Mouse (Mus musculus): Measurements from ENCODE around the gene Nme9.
A peak's percentile ranks its signal among the peaks of the same experiment; 100 is the strongest.

The Nme9 gene

DNA sequence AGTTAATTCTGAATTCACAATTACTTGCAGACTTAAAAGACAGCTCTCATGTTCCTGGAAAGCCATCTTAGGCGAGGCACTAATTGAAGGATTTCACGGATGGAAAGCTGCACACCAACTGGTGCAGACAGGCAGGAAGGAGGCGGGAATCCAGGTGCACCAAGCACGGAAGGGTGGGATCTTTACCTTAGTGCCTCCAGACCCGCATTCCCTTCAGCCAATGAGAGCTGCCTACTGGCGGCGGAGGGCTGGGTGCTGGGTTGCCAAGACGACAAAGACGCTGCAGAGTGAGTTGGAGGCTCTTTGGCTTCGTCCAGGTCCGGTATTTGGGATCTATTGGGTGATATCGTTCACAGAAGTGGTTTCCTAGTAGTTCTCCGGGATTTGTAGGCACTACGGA is at the start of gene Nme9:
TSS of gene Nme9 (plus strand) at position 315 of the 400 bp plus-strand sequence.
- DNase-seq (ENCODE audit: low read depth, low spot score), result no peak

DNA sequence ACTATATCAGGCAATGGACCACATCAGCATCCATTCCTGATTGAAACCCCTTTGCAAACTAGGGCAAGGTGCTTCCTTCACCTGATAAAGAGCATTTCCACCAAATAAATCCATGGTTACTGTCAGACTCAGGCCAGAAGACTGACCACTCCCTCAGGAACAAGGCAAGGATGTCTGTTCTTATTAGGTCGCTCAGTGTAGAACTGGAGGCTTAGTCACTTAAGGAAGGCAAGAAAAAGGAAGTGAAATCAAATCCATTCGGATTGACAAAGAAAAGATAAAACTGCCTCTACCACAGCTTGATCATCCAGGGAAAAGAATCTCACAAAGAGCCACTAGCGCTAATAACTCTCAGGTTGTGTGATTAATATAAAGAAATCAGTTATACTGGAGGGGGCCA is 42.0 kb upstream of the Nme9 start:
- DNase-seq (ENCODE audit: low read depth, low spot score), result no peak

DNA sequence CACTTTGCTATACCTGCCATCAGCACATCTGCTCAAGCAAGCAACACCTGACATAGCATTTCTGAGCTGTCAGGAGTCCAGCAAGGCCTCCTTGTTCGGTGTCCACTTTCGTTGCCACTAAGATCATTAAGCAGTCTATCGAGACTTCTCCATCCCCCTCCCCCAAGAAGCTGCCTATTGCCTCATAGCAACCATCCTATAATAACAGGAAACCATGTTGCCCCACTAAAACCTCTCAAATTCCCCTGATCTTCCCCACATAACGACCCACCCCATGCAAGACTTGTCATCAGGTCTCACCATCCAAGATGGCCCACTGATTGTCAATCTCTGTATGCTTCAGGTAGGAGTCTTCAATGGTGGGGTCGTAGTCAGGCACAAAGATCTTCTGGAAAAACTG is 40.2 kb upstream of the Nme9 start:
- no peak for DNase-seq (ENCODE audit: low read depth, low spot score)

DNA sequence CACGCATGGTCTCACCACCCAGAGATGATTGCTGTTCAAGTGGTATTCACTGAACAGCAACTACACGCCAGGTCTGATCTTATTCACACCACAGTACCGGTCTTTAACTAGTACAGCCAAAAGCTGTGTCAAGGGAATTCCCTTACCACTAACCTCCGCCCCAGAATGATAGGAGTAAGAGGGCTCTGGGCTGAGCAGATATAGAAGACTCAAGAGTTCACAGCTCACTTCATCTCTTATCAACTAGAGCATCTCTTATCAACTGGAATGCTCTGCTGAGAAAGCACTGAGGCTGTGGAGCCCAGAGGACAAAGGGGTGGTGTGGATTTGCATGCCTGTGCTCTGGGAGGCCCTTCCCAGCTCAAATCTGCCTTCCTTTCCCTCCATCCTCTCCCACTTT is 39.5 kb upstream of the Nme9 start:
- DNase-seq (ENCODE audit: low read depth, low spot score), result no peak

DNA sequence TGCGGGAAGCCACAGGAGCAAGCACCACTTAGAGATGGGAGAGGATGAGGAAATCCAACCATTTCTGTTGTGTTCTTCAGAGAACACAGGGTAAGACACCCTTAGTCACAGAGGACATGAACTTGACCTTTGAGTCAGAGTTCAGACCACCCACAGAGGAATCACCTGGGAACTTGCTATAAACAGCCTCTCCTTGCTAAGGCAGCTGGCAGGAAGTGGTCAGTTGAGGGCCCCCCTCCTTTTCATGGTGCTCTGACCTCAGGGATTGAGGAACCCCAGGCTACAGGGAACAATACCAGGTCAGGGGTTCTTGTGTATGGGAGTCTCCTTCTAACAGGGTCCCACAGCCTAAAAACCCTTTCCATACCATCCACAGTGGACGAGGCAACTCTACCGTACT is 34.5 kb upstream of the Nme9 start:
- DNase-seq (ENCODE audit: low read depth, low spot score), result peak; percentile 33

DNA sequence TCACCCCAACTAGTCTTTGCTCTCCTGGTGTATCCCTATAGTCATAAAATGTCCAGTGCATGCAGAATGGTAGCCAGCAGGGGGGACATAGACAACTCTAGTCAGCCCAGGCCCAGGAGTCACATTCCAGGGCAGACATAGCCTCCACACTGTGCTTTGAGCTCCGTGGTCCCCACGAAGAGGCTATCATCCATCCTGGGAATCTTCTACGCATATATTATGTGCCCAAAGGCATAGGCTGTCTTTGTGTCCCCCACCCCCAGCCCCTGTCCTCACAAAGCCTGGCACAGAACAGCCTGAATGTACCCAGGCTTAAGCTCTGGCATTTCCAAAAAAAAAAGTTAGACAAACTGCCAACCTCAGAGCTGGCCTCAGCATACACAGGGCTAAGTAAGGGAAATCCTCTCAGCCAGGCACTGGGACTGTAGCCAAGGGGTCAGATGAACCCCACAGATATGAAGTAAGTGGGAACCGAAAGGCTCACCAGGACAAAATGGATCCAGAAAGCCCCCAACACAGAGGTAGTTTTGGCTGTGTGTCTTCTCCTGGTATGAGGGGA is 33.9 kb upstream of the Nme9 start:
- DNase-seq (ENCODE audit: low read depth, low spot score), result peak; percentile 31

DNA sequence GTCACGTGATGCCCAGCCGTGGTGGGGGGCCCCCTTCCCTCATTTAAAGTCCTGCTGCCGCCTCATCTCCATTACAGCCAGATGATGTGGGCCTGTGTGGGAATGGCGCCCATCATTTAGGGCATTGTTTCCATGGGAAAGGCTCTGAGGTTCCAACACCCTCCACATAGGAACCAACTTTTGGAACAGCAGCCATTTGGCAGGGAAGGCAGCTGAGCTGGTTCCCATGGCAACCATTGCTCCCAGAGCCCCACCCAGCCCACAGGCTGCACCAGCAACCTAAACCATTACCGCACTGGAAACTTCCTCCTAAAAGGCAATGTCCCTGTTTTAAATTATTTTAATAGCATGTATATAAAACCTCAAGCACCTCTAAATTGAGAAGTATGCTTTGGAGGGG is 32.9 kb upstream of the Nme9 start:
- peak; percentile 42 for DNase-seq (ENCODE audit: low read depth, low spot score)

DNA sequence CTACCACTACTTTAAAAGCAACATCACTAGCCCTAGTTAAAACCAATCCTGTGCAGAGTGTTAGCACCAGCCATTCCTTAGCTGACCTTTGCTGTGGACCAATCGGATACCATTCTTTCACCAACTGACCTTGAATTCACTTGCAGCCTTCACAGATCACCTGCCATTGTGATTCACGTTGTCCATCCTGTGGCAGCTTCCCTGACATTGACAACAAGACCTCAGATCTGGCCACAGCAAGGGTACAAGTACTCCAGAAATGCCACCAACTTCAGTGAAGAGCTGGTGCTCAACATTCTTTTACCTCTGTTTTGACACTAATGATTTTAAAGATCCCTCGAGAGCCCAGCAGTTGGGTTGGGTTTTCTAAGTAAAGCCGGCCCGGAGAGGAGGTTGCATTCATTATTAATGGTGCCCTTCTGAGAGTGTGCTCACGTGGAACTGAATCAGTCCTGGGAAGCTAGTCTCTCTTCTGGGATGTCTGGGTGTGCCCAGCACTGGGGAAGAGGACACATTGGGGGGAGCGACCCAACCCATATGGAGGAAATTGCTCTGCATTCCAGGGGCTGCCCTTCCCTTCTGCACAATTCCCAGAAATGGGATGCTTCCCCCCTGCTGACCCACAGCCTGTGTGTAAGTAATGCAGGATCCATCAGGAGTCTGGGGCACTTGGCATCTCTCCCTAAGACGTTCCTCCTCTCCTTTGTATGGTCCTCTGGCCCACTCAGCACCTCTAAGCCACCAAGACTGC is 31.1 kb upstream of the Nme9 start:
- DNase-seq (ENCODE audit: low read depth, low spot score), result no peak

DNA sequence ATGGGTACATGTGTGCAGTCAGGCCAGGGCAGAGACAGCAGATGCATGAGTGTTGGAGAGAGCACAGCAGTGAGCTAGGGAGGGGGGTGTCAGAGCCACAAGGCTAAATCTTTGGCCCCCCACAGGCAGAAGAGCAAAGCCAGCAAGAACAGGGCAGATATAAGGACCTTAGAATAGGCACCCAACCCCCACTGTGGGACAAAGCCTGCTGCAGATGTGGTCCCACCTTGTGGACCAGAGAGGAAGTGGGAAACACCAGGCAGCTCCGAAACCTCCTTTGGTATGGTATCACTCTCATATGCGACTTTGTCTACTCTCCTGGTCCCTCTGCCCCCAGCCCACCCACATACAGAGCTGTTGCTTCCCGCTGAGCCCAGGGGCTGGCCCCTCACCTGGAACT is 29.4 kb upstream of the Nme9 start:
- no peak for DNase-seq (ENCODE audit: low read depth, low spot score)

DNA sequence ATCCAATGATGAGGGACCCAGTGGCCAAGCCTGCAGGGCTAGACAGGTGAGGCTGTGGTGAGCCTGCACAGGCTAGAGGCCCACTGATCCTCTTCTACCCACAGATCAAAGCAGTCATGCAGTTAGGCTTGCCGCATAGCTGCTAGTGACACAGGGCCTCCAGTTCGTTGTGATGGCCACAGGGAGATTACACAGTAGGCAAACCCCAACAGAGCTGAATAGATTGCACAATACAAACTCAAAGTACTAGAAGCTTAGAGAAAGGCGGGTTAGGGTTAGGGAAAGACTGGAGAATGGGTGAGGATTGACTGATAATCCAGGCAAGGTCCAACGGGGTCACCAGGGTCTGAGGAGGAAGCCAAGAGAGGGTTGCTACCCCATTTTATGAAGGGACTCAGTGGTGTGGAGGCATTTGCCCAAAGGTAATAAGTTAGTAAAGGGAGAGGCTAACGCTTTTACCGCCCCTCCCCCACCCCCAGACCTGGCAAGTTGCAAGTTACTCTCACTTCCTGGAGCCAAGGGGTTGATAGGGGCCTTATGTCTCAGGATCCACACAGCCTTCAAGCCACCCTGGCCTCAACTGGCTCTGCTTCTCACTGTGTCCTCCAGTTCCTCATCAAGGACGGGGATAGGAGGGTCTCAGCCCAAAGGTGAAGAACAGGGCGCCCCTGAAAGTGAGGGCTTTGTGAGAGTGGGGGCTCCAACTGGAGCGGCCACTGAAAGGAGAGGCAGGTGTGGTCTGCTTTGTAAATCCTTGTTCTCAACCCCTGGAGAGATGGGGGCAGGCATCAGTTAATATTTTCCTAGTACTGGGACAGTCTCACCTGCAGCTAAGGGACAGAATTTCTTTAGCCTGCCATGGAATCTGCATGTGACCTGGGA is 27.3 kb upstream of the Nme9 start:
- DNase-seq (ENCODE audit: low read depth, low spot score), result no peak

DNA sequence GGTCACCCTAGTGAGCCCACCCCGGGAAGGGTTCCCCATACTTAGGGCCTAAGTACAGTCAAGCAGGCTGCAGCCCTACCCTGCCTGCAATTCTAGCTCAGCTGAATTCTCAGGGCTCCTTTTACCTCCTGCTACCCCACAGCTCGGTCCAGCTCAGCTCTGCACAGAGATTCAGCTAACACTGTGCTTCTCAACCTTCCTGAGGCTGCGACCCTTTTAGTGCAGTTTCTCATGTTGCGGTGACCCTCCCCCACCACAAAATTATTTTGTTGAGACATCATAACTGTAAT is 26.8 kb upstream of the Nme9 start:
- no peak for DNase-seq (ENCODE audit: low read depth, low spot score)

DNA sequence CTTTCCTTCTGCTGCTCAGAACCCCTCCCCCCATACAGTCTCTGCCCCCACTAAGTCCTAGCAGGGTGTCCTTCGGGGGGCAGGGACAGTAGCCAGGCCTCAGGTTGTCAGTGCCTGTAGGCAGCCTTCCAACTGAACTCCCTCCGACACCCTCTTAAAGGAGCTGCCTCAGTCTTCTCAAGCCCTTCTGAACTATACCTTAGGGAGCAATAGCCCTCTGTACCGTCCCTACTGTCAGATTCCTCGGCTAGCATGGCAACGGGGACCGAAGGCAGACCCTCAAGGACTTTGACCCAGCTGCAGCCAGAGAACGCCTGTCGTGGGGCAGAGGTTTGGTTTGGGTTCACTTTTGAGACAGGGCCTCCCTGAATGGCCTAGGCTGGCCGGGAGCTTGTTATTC is 26.0 kb upstream of the Nme9 start:
- DNase-seq (ENCODE audit: low read depth, low spot score), result no peak

DNA sequence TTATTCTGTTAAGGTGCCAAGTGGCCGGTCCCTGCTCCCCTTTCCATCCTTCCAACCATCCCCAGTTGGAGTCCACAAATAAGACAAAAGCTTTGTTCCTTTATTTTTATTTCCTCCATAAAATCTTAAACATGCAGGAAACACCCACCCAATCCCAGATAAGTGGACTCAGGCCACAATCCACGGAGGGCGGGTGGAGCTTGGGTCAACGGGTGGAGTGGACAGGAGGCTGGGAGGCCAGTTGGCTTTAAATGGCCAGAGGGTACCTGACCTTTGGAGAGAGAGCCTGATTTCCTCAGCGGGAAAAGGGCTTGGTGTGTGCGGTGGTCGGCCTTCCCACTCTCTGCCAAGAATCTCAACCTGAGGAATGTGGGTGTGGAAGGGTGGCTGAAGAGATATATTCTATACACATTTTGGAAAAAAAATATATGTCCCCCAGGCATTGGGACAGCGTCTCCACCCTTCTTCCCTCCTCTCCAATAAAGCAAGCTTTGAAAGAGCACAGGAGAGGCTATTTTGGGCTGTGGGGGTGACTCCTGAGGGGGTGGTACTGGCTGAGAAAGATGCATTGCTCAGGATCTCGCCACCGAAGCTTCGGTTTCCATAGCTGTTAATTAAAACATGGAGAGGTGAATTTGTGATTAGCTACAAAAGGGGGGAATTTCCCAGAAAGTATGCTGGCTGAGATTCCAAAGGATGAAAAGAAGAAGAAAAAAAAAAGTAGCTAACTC is 22.5 kb upstream of the Nme9 start:
- DNase-seq (ENCODE audit: low read depth, low spot score), result peak; percentile 55

DNA sequence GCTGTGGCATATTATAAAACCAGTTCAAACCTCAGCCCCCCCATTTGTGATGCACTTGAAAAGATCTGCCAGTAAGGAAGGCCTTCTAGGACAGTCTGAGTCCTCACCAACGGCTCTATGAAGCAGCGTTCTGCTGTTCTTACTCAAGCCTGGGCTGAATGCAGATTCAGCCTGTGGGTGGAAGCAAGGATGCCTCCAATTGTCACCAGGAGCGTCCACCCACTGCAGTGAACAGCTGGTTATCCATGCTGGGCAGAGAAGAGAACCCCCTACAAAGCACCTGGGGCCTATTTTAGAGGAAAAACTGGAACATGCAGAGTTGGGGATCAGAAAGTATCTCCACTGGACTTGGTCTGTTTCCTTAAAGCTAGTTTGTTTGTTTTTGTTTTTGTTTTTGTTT is 21.4 kb upstream of the Nme9 start:
- DNase-seq (ENCODE audit: low read depth, low spot score), result no peak

DNA sequence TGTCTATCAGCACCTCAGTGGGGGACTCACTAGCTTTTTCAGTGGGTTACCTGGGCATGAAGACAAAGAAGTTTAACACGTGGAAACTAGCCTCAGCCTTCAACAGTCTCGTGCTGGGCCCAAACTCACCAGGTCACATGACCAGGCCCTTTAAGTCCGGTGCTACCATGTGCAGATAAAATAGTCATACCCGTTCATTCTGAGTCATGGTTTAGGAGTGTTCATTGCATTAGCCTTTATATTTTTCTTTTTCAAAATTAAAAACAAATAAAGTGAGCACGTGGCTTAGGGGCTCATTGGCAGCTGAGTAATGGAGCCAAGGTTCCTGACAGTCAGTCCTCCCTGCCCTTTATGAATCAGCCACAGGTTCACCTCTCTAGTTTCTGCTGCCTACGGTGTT is 20.5 kb upstream of the Nme9 start:
- DNase-seq (ENCODE audit: low read depth, low spot score), result peak; percentile 40

DNA sequence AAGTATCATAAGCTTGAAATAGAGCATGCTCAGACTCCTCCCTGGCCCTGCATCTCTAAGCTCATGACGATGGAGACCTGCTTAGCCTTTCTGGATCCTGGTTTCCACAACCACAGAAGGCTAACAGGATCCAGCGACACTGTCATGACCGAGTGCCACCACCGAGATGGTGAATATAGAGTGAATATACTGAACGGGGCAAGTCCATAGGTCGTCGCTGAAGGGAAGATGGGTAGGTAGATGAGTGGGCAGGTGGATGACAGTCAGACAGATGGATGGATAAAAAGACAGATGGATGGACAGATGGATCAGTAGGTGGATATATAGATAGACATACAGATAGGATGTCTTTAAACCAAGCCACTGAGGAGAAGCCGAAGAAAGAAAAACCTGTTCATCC is 19.9 kb upstream of the Nme9 start:
- DNase-seq (ENCODE audit: low read depth, low spot score), result no peak

DNA sequence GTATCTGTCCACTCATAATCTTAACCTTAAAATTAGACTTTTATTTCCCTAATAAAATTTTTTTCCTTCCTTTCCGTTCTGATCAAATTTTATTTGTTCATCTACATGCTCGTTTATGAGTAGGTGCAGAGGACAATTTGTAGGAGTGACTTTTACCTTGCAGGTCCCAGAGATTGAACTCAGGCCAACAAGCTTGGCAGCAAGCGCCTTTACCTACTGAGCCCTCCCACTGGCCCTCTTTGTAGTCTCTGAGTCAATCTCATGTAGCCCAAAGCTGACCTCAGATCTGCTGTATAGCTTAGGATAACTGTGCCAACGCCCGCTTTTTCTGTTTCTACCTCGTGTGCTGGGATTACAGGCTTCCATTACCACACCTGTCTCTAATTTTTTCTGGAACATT is 19.3 kb upstream of the Nme9 start:
- no peak for DNase-seq (ENCODE audit: low read depth, low spot score)

DNA sequence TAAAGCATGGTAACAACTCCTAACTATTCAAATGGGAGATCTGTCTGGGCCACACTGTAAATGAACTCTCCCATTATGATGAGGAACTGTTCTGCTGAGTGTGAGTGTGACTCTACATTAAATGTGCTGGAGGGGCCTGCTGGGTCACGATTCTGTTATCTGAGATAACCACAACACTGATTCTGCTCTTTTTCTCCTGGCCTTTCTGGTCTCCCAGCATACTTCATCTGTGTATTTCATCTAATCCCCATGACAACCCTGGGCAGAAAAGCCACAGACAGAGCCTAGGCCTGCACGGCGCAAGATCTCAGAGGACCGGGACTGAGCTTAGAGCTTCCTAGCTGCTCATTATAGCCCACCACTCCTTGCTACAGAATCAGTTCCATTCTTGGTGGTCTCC is 18.8 kb upstream of the Nme9 start:
- peak; percentile 26 for DNase-seq (ENCODE audit: low read depth, low spot score)

DNA sequence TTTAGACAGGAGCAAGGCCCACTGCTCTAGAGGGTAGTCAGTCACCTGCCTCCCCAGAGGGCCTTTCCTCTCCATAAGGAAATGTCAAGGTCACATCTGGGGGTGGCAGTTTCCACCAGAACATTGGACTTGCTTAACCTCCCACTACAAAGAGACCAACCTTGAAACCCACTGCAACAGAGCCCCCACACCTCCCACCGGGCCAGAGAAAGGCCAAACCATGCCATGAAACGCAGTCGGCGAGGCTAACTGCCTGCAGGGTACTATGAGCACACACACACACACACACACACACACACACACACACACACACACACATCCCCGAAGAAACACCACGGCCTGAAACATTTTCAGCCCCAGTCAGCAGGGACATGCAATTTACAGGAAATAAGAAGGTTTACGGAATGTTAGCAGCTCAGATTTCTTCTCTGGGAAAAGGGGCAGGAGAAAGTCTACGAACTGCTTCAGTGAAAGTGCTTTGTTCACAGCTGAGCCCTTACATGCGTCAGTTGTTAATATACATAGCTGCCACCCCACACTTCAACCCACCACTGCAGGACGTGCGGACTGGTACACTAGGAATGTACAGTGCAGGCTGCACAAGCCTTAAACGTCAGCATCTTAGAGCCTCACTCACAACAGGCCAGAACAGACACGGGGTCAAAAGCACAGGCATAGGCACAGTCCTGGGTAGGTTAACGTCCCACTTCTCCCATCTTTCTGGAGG is 16.2 kb upstream of the Nme9 start:
- peak; percentile 32 for DNase-seq (ENCODE audit: low read depth, low spot score)

DNA sequence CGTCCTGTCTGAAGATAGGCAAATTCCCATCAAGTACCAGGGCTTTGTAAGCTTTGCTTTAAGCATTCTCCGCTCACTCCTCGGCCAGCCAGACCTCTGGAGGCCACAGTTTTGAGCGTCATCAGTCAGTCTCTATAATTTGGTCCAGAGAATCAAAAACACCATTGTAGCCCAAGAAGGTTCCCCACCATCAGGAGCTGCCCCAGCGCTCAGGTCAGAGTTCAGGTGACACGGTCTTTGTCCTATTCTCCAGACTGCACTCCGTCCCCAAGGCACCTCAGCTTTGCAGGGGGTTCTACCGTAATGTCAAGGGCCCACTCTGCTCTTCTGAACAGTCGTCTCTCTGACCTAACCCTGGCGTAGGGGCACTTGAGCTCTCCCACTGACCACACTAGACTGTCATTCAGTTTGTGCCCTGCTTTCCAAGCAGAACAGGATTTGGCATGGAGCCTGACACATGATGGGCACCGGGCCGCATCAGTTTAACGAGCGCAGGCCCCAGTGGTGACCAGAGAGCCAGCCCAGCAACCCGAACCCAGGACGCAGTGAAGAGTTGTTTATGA is 15.6 kb upstream of the Nme9 start:
- peak; percentile 52 for DNase-seq (ENCODE audit: low read depth, low spot score)
